Mouse (Mus musculus) bone marrow macrophage, adult 2 months (primary cell): ENCODE measurements around the gene Fam118b.

Experiments
- CTCF ChIP-seq: IDR thresholded peaks from 2 replicates; pipeline ENCODE4 v1.5.1; 2012; ENCODE audit warnings: low read depth, mild to moderate bottlenecking, low read length, moderate library complexity
- POLR2A ChIP-seq: IDR thresholded peaks from 2 replicates; pipeline ENCODE4 v1.6.1; 2012; ENCODE audit warnings: mild to moderate bottlenecking, low read depth, low read length, borderline replicate concordance

- TF ChIP-seq CTCF (no peak), POLR2A (no peak)
Measured at GRCm38 (mm10) chr9:35238371-35238770, 29.2 kb downstream of the Fam118b start.
